Mouse (Mus musculus) liver, embryonic 15.5 days (tissue): ENCODE measurements around the gene Surf4. TPM values are rescaled to one million over a fixed set of nuclear protein-coding genes. Genes with fewer than 3 reads are reported as not detected.

ENCODE experiments used
- ATAC-seq: fragments of 200-750 bp; cut with Nextera tagmentation; 2 replicates; pipeline ENCODE4 v1.8.0; 2017; ENCODE audit warnings: moderate number of reproducible peaks, mild to moderate bottlenecking, moderate library complexity; ENCODE audit not compliant: insufficient read depth
- H3K27ac ChIP-seq: fragments of 300-500 bp; sonication (generic); replicated peaks from 2 replicates; pipeline ENCODE4 v1.5.1; 2015; ENCODE audit warnings: mild to moderate bottlenecking, inconsistent platforms
- H3K27me3 ChIP-seq: fragments of 300-500 bp; sonication (generic); 2 replicates; pipeline ENCODE4 v1.6.1; 2015; ENCODE audit warnings: mild to moderate bottlenecking, inconsistent platforms
- H3K36me3 ChIP-seq: fragments of 300-500 bp; sonication (generic); replicated peaks from 2 replicates; pipeline ENCODE4 v1.6.1; 2015; ENCODE audit warnings: moderate library complexity, mild to moderate bottlenecking, inconsistent platforms
- H3K4me1 ChIP-seq: fragments of 300-500 bp; sonication (generic); replicated peaks from 2 replicates; pipeline ENCODE4 v1.6.1; 2015; ENCODE audit warnings: inconsistent platforms
- H3K4me2 ChIP-seq: fragments of 300-500 bp; sonication (generic); 2 replicates; pipeline ENCODE4 v1.6.1; 2015; ENCODE audit warnings: moderate library complexity, mild to moderate bottlenecking, inconsistent platforms
- H3K4me3 ChIP-seq: fragments of 300-500 bp; sonication (generic); replicated peaks from 2 replicates; pipeline ENCODE4 v1.5.1; 2015; ENCODE audit warnings: mild to moderate bottlenecking, inconsistent platforms
- H3K9ac ChIP-seq: fragments of 300-500 bp; sonication (generic); 2 replicates; pipeline ENCODE4 v1.6.1; 2015; ENCODE audit warnings: moderate library complexity, mild to moderate bottlenecking, inconsistent platforms
- H3K9me3 ChIP-seq: fragments of 300-500 bp; sonication (generic); replicated peaks from 2 replicates; pipeline ENCODE4 v1.6.1; 2016; ENCODE audit warnings: inconsistent platforms
- WGBS: fragments of 180-500 bp; shearing (Covaris S2); methylation state at CpG from one replicate; pipeline ENCODE4 v1.1.7; 2015; ENCODE audit warnings: mixed read lengths; ENCODE audit not compliant: insufficient replicate concordance; 5-methylcytosine and 5-hydroxymethylcytosine counted together
- polyA plus RNA-seq: library from polyadenylated mRNA; unstranded; fragments of >200 nt; fragmentation: Nextera tagmentation; extraction: Ambion mirVana; gene quantifications from 2 replicates; pipeline ENCODE4 v1.2.1, GENCODE M21; 2015

Gene Surf4
- polyA plus RNA-seq, 1 experiment from 2014 or later, result 118 TPM

DNA sequence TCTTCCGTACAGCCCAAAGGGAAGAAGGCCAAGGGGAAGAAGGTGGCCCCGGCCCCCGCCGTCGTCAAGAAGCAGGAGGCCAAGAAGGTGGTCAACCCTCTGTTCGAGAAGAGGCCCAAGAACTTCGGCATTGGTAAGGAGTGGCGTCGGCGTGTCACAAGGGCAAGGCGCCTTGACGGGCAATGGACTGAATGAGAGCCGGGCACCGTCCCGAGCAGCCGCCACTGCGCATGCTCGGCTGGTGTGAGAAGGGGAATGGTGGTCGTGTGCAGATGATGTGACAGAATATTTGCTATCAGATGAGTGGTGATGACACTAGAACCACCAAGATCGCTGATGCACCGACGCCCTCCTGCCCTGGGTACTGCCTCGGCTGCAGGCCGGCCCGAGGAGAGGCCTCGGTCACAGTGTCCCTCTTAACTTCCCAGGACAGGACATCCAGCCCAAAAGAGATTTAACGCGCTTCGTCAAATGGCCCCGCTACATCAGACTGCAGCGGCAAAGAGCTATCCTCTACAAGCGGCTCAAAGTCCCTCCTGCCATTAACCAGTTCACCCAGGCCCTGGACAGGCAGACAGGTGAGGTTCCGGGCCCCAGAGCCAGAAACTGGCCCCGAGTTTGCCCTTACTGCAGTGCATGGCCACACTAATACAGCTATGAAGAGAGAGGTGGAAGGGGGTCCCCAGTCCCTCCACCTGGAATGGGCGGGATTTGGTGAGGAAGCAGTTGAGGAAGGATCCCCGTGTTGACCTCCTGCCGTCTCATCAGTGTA is 22.5 kb downstream of the Surf4 start:
- Histone ChIP-seq H3K9me3 (no peaks in the 10 kb centered on the region), H3K36me3 (peaks cover 62% of the 10 kb centered on the region), H3K4me1 (peaks cover 69% of the 10 kb centered on the region), H3K27me3 (no peaks in the 10 kb centered on the region), H3K4me2 (peak overlapping the region; percentile 82), H3K4me3 (peak overlapping the region; percentile 77), H3K27ac (peak overlapping the region; percentile 85), H3K9ac (peak overlapping the region; percentile 90)
- 1% methylated on average over 37 of the region's 37 CpGs for WGBS
- ATAC-seq, result peak; percentile 27

DNA sequence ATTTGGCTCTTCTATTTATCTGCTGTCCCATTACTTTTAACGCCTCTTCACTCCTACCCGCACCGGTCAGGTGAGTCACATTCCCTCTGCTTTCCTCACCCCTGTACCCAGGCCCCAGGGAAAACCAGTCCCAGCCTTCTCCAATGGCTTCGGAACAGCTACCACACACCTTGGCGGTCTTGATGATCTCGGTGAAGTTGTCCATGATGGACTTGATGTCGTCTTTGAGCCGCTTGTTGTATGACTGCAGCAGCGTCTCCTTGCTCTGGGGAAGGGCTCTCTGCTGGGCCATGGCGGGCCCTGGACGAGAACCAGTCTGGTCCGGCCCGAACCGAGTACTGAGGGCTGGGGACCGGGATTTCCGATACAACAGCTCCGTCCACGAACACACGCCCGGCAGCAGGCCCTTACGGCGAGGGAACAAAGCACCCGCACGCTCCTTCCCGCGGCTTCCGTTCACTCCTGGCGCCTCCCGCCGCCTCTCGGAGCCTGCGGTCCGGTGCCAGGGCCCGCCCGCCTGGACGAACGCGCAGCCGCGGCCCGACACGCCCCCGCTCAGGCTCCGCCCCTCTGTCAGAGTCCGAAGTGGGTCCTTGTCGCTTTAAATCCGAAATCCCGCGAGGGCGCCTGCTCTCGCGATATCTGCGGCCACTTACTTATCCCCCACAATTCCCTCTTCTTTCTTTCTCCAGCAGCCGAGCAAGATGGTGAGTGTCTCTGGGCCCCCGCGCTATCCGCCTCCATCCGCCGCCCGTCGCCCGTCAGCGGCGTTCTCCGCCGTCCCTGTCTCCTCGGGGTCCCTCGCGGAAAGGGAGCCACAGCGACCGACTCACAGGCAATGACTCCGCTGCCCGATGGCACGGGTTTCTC is 23.4 kb downstream of the Surf4 start, which contains the start of the genes Med22 and Rpl7a:
Gene Med22, minus strand, starts transcription at position 554 of the 870 bp plus-strand sequence.
Gene Rpl7a, plus strand, starts transcription at position 641 of the 870 bp plus-strand sequence.
- Histone ChIP-seq H3K9ac (peak within 1 kb of the TSS; percentile 90), H3K4me1 (peaks cover 62% of the 10 kb centered on the region), H3K36me3 (peaks cover 71% of the 10 kb centered on the region), H3K4me3 (peak within 1 kb of the TSS; percentile 77), H3K4me2 (peak within 1 kb of the TSS; percentile 82), H3K27ac (peak within 1 kb of the TSS; percentile 86), H3K27me3 (no peaks in the 10 kb centered on the region), H3K9me3 (no peaks in the 10 kb centered on the region)
- WGBS, result under 1% methylated on average over 74 of the region's 74 CpGs
- peak; percentile 92 for ATAC-seq

DNA sequence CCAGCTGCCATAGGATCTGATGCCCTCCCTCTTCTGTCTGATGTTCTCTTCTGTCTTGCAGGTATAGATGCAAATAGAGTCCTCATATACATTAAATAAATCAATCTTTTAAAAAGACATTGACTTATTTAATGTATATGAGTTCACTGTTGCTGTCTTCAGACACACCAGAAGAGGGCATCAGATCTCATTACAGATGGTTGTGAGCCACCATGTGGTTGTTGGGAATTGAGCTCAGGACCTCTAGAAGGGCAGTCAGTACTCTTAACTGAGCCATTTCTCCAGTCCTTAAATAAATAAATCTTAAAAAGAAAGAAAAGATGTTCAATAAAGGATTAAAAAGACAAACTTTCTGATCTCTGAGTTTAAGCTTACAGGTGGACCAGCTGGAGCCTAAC is 24.3 kb downstream of the Surf4 start:
- H3K9me3 ChIP-seq, result no peaks in the 10 kb centered on the region
- H3K4me1 ChIP-seq, result peaks cover 56% of the 10 kb centered on the region
- peaks cover 77% of the 10 kb centered on the region for H3K36me3 ChIP-seq
- peak overlapping the region; percentile 77 for H3K4me3 ChIP-seq
- peak overlapping the region; percentile 80 for H3K9ac ChIP-seq
- ATAC-seq, result no peak
- peak overlapping the region; percentile 86 for H3K27ac ChIP-seq
- H3K27me3 ChIP-seq, result no peaks in the 10 kb centered on the region
- peak overlapping the region; percentile 82 for H3K4me2 ChIP-seq

DNA sequence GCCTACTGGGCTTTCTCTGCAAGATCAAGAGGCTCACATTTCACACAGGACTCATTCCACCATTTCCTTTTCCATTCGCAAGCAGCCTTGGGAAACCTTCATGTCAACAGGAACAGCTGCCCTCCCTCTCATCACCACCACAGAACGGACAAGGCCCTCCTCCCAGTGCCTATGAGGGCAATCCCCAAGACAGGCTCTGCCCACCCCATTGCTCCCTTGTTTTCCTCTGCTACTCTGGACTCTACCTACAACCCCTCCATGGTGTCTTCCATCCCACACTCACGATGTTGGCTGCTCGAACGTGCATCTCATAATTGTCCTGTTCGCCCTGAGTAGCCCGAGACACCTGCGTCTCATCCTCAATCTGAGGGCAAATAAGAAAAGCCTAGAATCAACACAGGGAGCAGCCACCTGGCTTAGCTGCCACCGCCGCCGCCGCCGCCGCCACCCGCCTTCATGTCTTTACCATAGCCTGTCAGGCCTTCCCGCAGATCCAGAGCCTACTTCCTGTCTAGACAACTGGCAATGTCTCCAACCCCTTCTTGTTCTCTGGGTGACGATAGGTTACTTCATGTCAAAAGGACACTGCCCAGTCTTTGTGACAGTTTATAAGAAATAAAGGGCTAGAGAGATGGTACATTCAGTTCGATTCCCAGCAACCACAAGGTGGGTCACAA is 24.9 kb downstream of the Surf4 start:
- H3K9ac ChIP-seq, result peak overlapping the region; percentile 80
- no peak for ATAC-seq
- peak overlapping the region; percentile 86; the same call in 1 of the 2 replicates for H3K27ac ChIP-seq
- H3K4me3 ChIP-seq, result peak overlapping the region; percentile 77
- no peaks in the 10 kb centered on the region for H3K9me3 ChIP-seq
- peaks cover 59% of the 10 kb centered on the region for H3K4me1 ChIP-seq
- no peaks in the 10 kb centered on the region for H3K27me3 ChIP-seq
- peak overlapping the region; percentile 82 for H3K4me2 ChIP-seq
- peaks cover 75% of the 10 kb centered on the region for H3K36me3 ChIP-seq
- WGBS, result 62% methylated on average over 18 of the region's 18 CpGs

DNA sequence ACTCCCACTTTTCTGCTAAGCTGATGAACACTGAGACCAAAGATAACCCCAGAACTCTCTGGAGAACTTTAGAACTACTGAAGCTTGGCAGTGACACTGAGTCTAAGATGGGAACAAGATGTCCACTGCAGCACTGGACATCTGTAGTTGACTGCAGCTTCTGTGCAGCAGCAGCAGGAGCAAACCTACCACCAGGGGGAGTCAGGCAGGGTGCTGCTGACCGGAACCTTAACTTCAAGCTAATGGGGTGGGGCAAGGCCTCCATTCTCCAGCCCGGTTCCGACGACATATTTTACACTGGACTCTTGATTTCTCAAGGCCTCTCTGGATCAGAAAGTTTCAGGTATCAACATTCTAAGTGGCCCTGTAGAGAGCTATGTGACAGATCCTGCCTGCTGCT is 26.6 kb downstream of the Surf4 start:
- 57% methylated on average over 4 of the region's 4 CpGs for WGBS
- Histone ChIP-seq H3K27ac (no peak overlapping the region), H3K27me3 (no peaks in the 10 kb centered on the region), H3K4me3 (no peak overlapping the region), H3K4me2 (no peak overlapping the region), H3K9ac (no peak overlapping the region), H3K4me1 (peaks cover 56% of the 10 kb centered on the region), H3K9me3 (no peaks in the 10 kb centered on the region), H3K36me3 (peaks cover 58% of the 10 kb centered on the region)
- no peak for ATAC-seq

DNA sequence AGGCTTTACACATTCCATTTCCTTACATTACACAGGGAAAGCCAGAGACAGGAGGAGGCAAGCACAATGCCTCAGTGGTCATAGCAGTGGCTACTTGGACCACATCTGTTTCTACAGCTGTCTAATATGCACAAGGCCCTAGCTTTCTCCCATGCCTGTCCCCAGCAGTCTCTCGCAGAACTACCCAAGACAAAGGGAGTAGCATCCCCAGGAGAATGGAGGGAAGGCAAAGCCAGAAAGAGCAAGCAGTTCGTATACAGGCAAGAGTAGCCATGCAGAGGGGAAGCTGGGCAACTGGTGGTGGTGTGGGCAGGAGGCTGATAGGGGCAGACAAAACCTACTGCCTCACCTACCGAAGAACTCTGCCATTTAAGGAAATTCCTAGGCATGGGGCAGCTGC is 27.3 kb downstream of the Surf4 start:
- ATAC-seq, result no peak
- Histone ChIP-seq H3K36me3 (peaks cover 51% of the 10 kb centered on the region), H3K4me3 (no peak overlapping the region), H3K4me1 (peaks cover 56% of the 10 kb centered on the region), H3K9me3 (no peaks in the 10 kb centered on the region), H3K9ac (no peak overlapping the region), H3K4me2 (no peak overlapping the region), H3K27me3 (no peaks in the 10 kb centered on the region), H3K27ac (no peak overlapping the region)
- WGBS, result 80% methylated on average over 3 of the region's 3 CpGs

DNA sequence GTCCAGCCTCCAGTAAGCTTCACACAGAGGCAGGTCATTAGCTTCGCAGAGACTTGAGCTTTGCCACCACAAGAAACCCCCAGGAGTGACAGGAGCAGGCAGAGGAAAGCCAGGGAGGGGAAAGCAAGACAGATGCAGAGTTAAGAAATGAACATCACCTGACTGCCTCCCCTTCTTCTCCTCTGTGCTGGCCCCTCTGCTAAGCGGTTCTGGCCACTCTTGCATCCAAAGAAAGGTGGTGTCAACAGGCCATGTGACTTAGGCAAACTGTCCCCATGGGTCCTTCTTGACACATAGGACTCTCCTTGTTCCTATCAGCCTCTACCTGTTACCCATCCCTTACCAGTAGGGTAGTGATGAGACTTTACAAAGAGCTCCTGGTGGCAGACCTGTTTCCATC is 27.8 kb downstream of the Surf4 start:
- WGBS, result 84% methylated on average over 2 of the region's 2 CpGs
- Histone ChIP-seq H3K4me2 (no peak overlapping the region), H3K4me3 (no peak overlapping the region), H3K27me3 (no peaks in the 10 kb centered on the region), H3K36me3 (peaks cover 47% of the 10 kb centered on the region), H3K9ac (no peak overlapping the region), H3K4me1 (peaks cover 60% of the 10 kb centered on the region), H3K27ac (no peak overlapping the region), H3K9me3 (no peaks in the 10 kb centered on the region)
- ATAC-seq, result no peak

DNA sequence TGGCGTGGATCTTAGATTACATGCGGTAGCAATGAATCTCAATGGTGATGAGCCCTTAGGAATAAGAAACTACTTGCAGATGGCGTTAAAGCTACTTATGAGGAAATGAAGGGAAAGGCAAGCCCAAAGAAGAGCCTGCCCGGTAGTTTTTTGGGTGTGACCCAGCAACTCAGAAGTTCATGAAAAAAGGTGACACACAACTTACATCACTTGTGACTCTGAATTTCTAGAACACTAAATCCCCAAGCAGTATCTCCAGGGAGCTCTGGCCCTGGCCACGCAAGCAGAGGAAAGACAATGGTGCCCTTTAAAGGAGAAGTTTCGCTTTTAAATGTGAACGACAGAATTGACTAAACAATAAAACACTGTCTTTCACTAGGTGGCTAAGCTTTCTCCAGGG is 30.4 kb downstream of the Surf4 start:
- Histone ChIP-seq H3K27ac (peak overlapping the region; percentile 91), H3K4me3 (peak overlapping the region; percentile 86), H3K36me3 (peaks cover 59% of the 10 kb centered on the region), H3K9ac (peak overlapping the region; percentile 80), H3K4me2 (peak overlapping the region; percentile 85), H3K27me3 (no peaks in the 10 kb centered on the region), H3K4me1 (peaks cover 49% of the 10 kb centered on the region), H3K9me3 (no peaks in the 10 kb centered on the region)
- no peak for ATAC-seq
- 12% methylated on average over 7 of the region's 7 CpGs for WGBS

DNA sequence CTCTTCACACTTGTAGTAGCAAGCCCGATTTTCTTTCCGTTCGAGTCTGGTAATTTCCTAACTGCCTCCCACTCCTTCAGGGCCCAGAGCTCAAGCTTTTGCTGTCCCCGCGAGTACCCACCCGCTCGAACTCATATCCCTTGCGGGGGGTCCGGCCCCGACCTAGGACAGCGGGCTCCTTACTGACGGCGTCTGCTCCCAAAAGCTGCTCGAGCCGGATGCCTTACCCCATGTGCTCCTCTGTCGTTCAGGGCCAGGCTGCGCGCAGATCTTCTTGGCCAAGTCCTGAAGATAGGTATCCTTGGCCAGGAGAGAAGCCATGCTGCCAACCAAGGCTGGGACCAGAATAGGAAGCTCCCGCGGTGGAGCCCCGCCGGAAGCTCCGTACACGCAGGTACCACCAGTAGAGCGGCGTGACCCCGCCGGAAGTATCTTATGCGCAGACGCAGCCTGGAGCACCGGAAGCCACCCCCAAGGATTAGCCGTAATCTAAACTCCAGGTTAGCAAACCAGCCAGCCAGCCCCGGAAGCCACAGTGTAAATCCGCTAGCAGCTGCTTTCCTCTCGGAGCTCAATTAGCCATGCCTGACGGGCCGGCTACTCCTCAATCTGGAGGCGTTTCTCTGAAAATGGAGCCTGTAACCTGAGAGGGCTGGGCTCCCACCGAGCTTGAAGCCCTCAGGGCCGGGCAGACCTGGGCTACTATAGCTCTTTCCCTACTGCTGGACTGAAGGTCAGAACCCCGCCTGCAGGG is 31.1 kb downstream of the Surf4 start, which contains the start of gene Surf6:
Gene Surf6, minus strand, starts transcription at position 413 of the 754 bp plus-strand sequence.
- no peaks in the 10 kb centered on the region for H3K9me3 ChIP-seq
- H3K27me3 ChIP-seq, result no peaks in the 10 kb centered on the region
- WGBS, result under 1% methylated on average over 41 of the region's 41 CpGs
- peak within 1 kb of the TSS; percentile 91 for H3K27ac ChIP-seq
- H3K36me3 ChIP-seq, result peaks cover 59% of the 10 kb centered on the region
- H3K4me1 ChIP-seq, result peaks cover 43% of the 10 kb centered on the region
- peak within 1 kb of the TSS; percentile 80 for H3K9ac ChIP-seq
- peak; percentile 91 for ATAC-seq
- H3K4me3 ChIP-seq, result peak within 1 kb of the TSS; percentile 86
- H3K4me2 ChIP-seq, result peak within 1 kb of the TSS; percentile 85

DNA sequence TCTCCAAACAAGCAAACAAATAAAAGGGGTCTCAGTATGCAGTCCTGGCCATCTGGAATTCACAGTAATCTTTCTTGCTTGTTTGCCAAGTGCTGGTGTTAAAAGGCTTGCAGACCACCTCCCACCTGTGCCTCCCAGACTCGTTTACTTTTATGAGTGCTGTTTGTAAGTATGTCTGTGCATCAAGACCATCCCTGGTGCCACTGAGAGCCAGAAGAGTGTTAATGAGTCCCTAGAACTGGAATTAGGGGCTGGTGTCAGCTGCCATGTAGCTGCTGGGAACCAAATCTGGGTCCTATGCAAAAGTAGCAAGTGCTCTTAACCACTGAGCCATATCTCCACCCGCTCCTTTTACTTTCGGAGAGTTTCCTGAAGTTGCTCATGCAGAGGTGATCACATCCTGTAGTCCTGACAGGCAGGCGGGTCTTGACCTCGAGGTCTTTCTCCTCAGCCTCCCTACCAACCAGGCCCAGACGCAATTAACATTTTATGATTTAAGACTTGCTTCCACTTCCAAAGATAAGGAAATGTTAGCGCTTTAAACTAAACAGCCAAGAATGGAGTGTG is 31.8 kb downstream of the Surf4 start:
- Histone ChIP-seq H3K4me2 (peak overlapping the region; percentile 85), H3K36me3 (peaks cover 59% of the 10 kb centered on the region), H3K27me3 (no peaks in the 10 kb centered on the region), H3K27ac (peak overlapping the region; percentile 91), H3K9ac (peak overlapping the region; percentile 80), H3K9me3 (no peaks in the 10 kb centered on the region), H3K4me1 (peaks cover 42% of the 10 kb centered on the region), H3K4me3 (peak overlapping the region; percentile 86)
- 3% methylated on average over 7 of the region's 7 CpGs for WGBS
- ATAC-seq, result no peak
